Mouse (Mus musculus): ENCODE results near the gene Frmd3. TPM values are rescaled to one million over a fixed set of nuclear protein-coding genes. Genes with fewer than 3 reads are reported as not detected.

Frmd3 gene
- total RNA-seq, 2 experiments from 2014 or later: not detected

Other genes with a start within 250 kb of the Frmd3 start
- gene Rasef, start 222.4 kb upstream of the Frmd3 start, total RNA-seq (2015; ENCODE audit: low replicate concordance): not detected in 2 replicates
- gene Rasef, start 222.4 kb upstream of the Frmd3 start, total RNA-seq (2017; ENCODE audit: low replicate concordance): not detected in 2 replicates
- not detected in 2 replicates for gene Gm11758, start 137.2 kb upstream of the Frmd3 start, total RNA-seq (2015; ENCODE audit: low replicate concordance)
- gene Gm11758, start 137.2 kb upstream of the Frmd3 start, total RNA-seq (2017; ENCODE audit: low replicate concordance): not detected in 2 replicates
- gene Gm11757, start 122.3 kb upstream of the Frmd3 start, total RNA-seq (2015; ENCODE audit: low replicate concordance): not detected in 2 replicates
- gene Gm11757, start 122.3 kb upstream of the Frmd3 start, total RNA-seq (2017; ENCODE audit: low replicate concordance): not detected in 2 replicates
- gene Gm13871, start 107.5 kb upstream of the Frmd3 start, total RNA-seq (2015; ENCODE audit: low replicate concordance): not detected in 2 replicates
- gene Gm13871, start 107.5 kb upstream of the Frmd3 start, total RNA-seq (2017; ENCODE audit: low replicate concordance): not detected in 2 replicates
- gene Gm11756, start 92.7 kb upstream of the Frmd3 start, total RNA-seq (2015; ENCODE audit: low replicate concordance): not detected in 2 replicates
- gene Gm11756, start 92.7 kb upstream of the Frmd3 start, total RNA-seq (2017; ENCODE audit: low replicate concordance): not detected in 2 replicates
- gene 2310002L09Rik, start 62.6 kb upstream of the Frmd3 start, total RNA-seq (2015; ENCODE audit: low replicate concordance): not detected in 2 replicates
- not detected in 2 replicates for gene 2310002L09Rik, start 62.6 kb upstream of the Frmd3 start, total RNA-seq (2017; ENCODE audit: low replicate concordance)
- gene Kdm4c, start 229.1 kb downstream of the Frmd3 start, total RNA-seq (2015; ENCODE audit: low replicate concordance): 5.0 and 9.4 TPM in 2 replicates
- 8.5 and 12.1 TPM in 2 replicates for gene Kdm4c, start 229.1 kb downstream of the Frmd3 start, total RNA-seq (2017; ENCODE audit: low replicate concordance)

All from erythroblast, adult 5-6 weeks (primary cell).